Mouse (Mus musculus) liver, embryonic 16.5 days (tissue): ENCODE measurements around the gene Dnaic2. TPM values are rescaled to one million over a fixed set of nuclear protein-coding genes. Genes with fewer than 3 reads are reported as not detected.

ENCODE experiments used
- ATAC-seq: fragments of 200-750 bp; cut with Nextera tagmentation; 2 replicates; pipeline ENCODE4 v1.8.0; 2017; ENCODE audit warnings: low read depth, mild to moderate bottlenecking, moderate number of reproducible peaks, moderate library complexity
- H3K27ac ChIP-seq: fragments of 300-500 bp; sonication (generic); 2 replicates; pipeline ENCODE4 v1.5.1; 2014; ENCODE audit warnings: mild to moderate bottlenecking, low read length
- H3K27me3 ChIP-seq: fragments of 300-500 bp; sonication (generic); 2 replicates; pipeline ENCODE4 v1.6.1; 2014; ENCODE audit warnings: low read depth, low read length, mixed read lengths; ENCODE audit not compliant: control insufficient read depth, insufficient read depth
- H3K36me3 ChIP-seq: fragments of 300-500 bp; sonication (generic); 2 replicates; pipeline ENCODE4 v1.6.1; 2014; ENCODE audit warnings: mild to moderate bottlenecking; ENCODE audit not compliant: control insufficient read depth, insufficient read depth
- H3K4me1 ChIP-seq: fragments of 300-500 bp; sonication (generic); 2 replicates; pipeline ENCODE4 v1.6.1; 2014; ENCODE audit warnings: low read depth, low read length, mixed read lengths; ENCODE audit not compliant: control insufficient read depth
- H3K4me2 ChIP-seq: fragments of 300-500 bp; sonication (generic); 2 replicates; pipeline ENCODE4 v1.6.1; 2014; ENCODE audit warnings: low read depth, low read length, mixed read lengths
- H3K4me3 ChIP-seq: fragments of 300-500 bp; sonication (generic); 2 replicates; pipeline ENCODE4 v1.5.1; 2014; ENCODE audit warnings: low read depth, mild to moderate bottlenecking, low read length
- H3K9ac ChIP-seq: fragments of 300-500 bp; sonication (generic); 2 replicates; pipeline ENCODE4 v1.6.1; 2014; ENCODE audit warnings: low read depth, low read length
- H3K9me3 ChIP-seq: fragments of 300-500 bp; sonication (generic); replicated peaks from 2 replicates; pipeline ENCODE4 v1.6.1; 2016; ENCODE audit warnings: low read length; ENCODE audit not compliant: control insufficient read depth
- WGBS: fragments of 180-500 bp; shearing (Covaris S2); extraction: QIAGEN DNeasy Blood & Tissue Kit; methylation state at CpG from one replicate; pipeline ENCODE4 v1.1.7; 2014; ENCODE audit not compliant: insufficient replicate concordance; 5-methylcytosine and 5-hydroxymethylcytosine counted together
- polyA plus RNA-seq: library from polyadenylated mRNA; unstranded; fragments of >200 nt; fragmentation: Nextera tagmentation; extraction: Ambion mirVana; gene quantifications from 2 replicates; pipeline ENCODE4 v1.2.1, GENCODE M21; 2015

The Dnaic2 gene
- polyA plus RNA-seq, 1 experiment from 2014 or later = 1.4 TPM

GRCm38 (mm10) chr11:114685526-114686040 lies 41.6 kb upstream of the Dnaic2 start:
- no peaks in the 10 kb centered on the region for H3K27me3 ChIP-seq
- H3K36me3 ChIP-seq = no peaks in the 10 kb centered on the region
- ATAC-seq = no peak
- WGBS = 59% methylated on average over 9 of the region's 9 CpGs
- no peaks in the 10 kb centered on the region for H3K9me3 ChIP-seq
- H3K4me2 ChIP-seq = no peak overlapping the region
- H3K4me3 ChIP-seq = no peak overlapping the region
- no peak overlapping the region for H3K9ac ChIP-seq
- H3K4me1 ChIP-seq = peaks cover 13% of the 10 kb centered on the region
- H3K27ac ChIP-seq = no peak overlapping the region

- Histone ChIP-seq H3K9me3 (no peaks in the 10 kb centered on the region), H3K4me2 (no peak overlapping the region), H3K36me3 (no peaks in the 10 kb centered on the region), H3K9ac (no peak overlapping the region), H3K4me1 (peaks cover 13% of the 10 kb centered on the region), H3K4me3 (no peak overlapping the region), H3K27ac (no peak overlapping the region), H3K27me3 (no peaks in the 10 kb centered on the region)
- WGBS = 74% methylated on average over 16 of the region's 16 CpGs
- no peak for ATAC-seq
Measured at GRCm38 (mm10) chr11:114686221-114686959, 40.8 kb upstream of the Dnaic2 start.

- ATAC-seq = peak; percentile 42; the same call in 1 of the 2 replicates
Measured at GRCm38 (mm10) chr11:114687574-114688188, 39.5 kb upstream of the Dnaic2 start.

GRCm38 (mm10) chr11:114688729-114689128 lies 38.5 kb upstream of the Dnaic2 start:
- H3K9me3 ChIP-seq = no peaks in the 10 kb centered on the region
- no peak overlapping the region for H3K4me2 ChIP-seq
- peaks cover 13% of the 10 kb centered on the region for H3K4me1 ChIP-seq
- H3K4me3 ChIP-seq = no peak overlapping the region
- no peak overlapping the region for H3K27ac ChIP-seq
- no peaks in the 10 kb centered on the region for H3K27me3 ChIP-seq
- 64% methylated on average over 2 of the region's 3 CpGs for whole genome bisulfite sequencing
- H3K9ac ChIP-seq = no peak overlapping the region
- H3K36me3 ChIP-seq = no peaks in the 10 kb centered on the region
- no peak for ATAC-seq

More at GRCm38 (mm10) chr11:114687574-114688188, 39.5 kb upstream of the Dnaic2 start:
- Histone ChIP-seq H3K4me3 (no peak overlapping the region), H3K27me3 (no peaks in the 10 kb centered on the region), H3K27ac (peak overlapping the region; percentile 15; the same call in 1 of the 2 replicates), H3K4me2 (no peak overlapping the region), H3K4me1 (peaks cover 13% of the 10 kb centered on the region), H3K36me3 (no peaks in the 10 kb centered on the region), H3K9me3 (no peaks in the 10 kb centered on the region), H3K9ac (no peak overlapping the region)
- WGBS = 44% methylated on average over 10 of the region's 10 CpGs

- no peak for ATAC-seq
- no peak overlapping the region for H3K9ac ChIP-seq
- no peaks in the 10 kb centered on the region for H3K36me3 ChIP-seq
- 77% methylated on average over 15 of the region's 15 CpGs for WGBS
- no peak overlapping the region for H3K27ac ChIP-seq
- H3K4me1 ChIP-seq = peaks cover 4% of the 10 kb centered on the region
- no peaks in the 10 kb centered on the region for H3K27me3 ChIP-seq
- H3K4me3 ChIP-seq = no peak overlapping the region
- no peak overlapping the region for H3K4me2 ChIP-seq
- no peaks in the 10 kb centered on the region for H3K9me3 ChIP-seq
Measured at GRCm38 (mm10) chr11:114690192-114690591, 37.0 kb upstream of the Dnaic2 start.

- H3K4me2 ChIP-seq = no peak overlapping the region
- H3K9ac ChIP-seq = no peak overlapping the region
- no peak overlapping the region for H3K27ac ChIP-seq
- no peaks in the 10 kb centered on the region; the same call in 1 of the 2 replicates for H3K4me1 ChIP-seq
- ATAC-seq = no peak
- 61% methylated on average over 6 of the region's 6 CpGs for WGBS
- no peaks in the 10 kb centered on the region for H3K9me3 ChIP-seq
- H3K27me3 ChIP-seq = no peaks in the 10 kb centered on the region
- peaks cover under 1% of the 10 kb centered on the region; the same call in 1 of the 2 replicates for H3K36me3 ChIP-seq
- no peak overlapping the region for H3K4me3 ChIP-seq
Measured at GRCm38 (mm10) chr11:114691454-114692182, 35.6 kb upstream of the Dnaic2 start.

- Histone ChIP-seq H3K27ac (no peak overlapping the region), H3K9me3 (no peaks in the 10 kb centered on the region), H3K36me3 (peaks cover 3% of the 10 kb centered on the region; the same call in 1 of the 2 replicates), H3K4me2 (no peak overlapping the region), H3K27me3 (no peaks in the 10 kb centered on the region), H3K9ac (no peak overlapping the region), H3K4me3 (no peak overlapping the region), H3K4me1 (no peaks in the 10 kb centered on the region; the same call in 1 of the 2 replicates)
- ATAC-seq = no peak
- 51% methylated on average over 7 of the region's 7 CpGs for WGBS
Measured at GRCm38 (mm10) chr11:114692601-114693000, 34.6 kb upstream of the Dnaic2 start.

GRCm38 (mm10) chr11:114693456-114693855 lies 33.8 kb upstream of the Dnaic2 start:
- H3K4me2 ChIP-seq = no peak overlapping the region
- peaks cover 3% of the 10 kb centered on the region; the same call in 1 of the 2 replicates for H3K36me3 ChIP-seq
- no peak overlapping the region for H3K27ac ChIP-seq
- H3K4me1 ChIP-seq = no peaks in the 10 kb centered on the region
- 64% methylated on average over 6 of the region's 6 CpGs for WGBS
- ATAC-seq = no peak
- no peak overlapping the region for H3K9ac ChIP-seq
- H3K4me3 ChIP-seq = no peak overlapping the region
- no peaks in the 10 kb centered on the region for H3K9me3 ChIP-seq
- no peaks in the 10 kb centered on the region for H3K27me3 ChIP-seq
